Mouse (Mus musculus) ES-CJ7 (cell line): Measurements from ENCODE around the gene Vmn1r13.
"Not testable (repeated sequence)": the region's sequence is repeated elsewhere in the genome, so short reads cannot be mapped to it uniquely, and the experiment has no call there.

Experiments used
- DNase-seq: peaks from one replicate; pipeline ENCODE4 v3.0.0; 2011; ENCODE audit warnings: low read depth, low spot score

The Vmn1r13 gene

DNA sequence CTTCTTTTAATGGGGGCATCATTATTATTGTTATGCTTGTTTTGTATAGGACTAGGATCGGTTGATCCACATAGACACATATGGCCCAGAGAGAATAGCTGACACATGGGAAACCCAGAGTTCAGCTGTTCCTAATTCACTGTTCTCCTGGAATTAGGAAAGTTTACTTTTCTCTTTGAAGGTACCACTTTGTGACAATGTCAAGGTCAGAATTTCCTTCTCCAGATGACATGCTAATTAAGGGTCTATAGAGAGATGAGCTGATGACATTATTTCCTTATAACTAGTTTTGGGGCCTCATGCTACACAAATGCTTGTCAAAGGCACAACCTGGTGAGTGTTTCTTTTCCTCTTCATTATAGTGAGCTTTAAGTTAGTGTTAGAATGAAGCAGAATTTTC is at the start of gene Vmn1r13:
Gene Vmn1r13 (plus strand): TSS at position 301 of the 400 bp plus-strand sequence.
- not testable (repeated sequence) for DNase-seq

- no peak for DNase-seq
Measured at GRCm38 (mm10) chr6:57156619-57157018, 46.5 kb upstream of the Vmn1r13 start, which contains the start of gene Vmn1r12. Gene Vmn1r12, plus strand, starts transcription at chr6:57156919.

- not testable (repeated sequence) for DNase-seq
Measured at GRCm38 (mm10) chr6:57190016-57190415, 13.1 kb upstream of the Vmn1r13 start.

DNA sequence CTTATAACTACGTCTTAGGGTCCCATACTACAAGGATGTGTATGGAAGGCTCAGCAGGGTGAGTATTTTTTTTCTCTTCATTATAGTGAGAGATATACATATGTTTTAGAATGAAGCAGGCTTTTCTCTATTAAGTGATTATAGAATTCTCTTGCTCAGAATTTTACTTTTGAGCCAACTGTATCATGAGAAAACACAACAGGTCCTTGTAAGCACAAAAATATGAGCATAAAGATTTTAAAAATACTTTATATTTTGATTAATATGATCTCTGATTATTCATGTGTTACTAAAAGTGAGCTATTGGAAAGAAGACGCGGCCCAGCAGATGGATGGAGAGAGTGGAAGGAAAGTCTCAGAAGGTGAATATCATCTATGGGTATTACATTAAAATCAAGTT is 28.3 kb downstream of the Vmn1r13 start, which contains the start of gene Vmn1r14:
Gene Vmn1r14 (plus strand): TSS at position 301 of the 400 bp plus-strand sequence.
- no peak for DNase-seq

- no peak for DNase-seq
Measured at GRCm38 (mm10) chr6:57257652-57258051, 54.6 kb downstream of the Vmn1r13 start, which contains the start of gene Vmn1r15. Gene Vmn1r15, plus strand, starts transcription at chr6:57257952.

- DNase-seq = no peak
Measured at GRCm38 (mm10) chr6:57260990-57261389, 57.9 kb downstream of the Vmn1r13 start.
